19 mouse cellular contexts compared by ENCODE assay signal in the genomic region with DNA sequence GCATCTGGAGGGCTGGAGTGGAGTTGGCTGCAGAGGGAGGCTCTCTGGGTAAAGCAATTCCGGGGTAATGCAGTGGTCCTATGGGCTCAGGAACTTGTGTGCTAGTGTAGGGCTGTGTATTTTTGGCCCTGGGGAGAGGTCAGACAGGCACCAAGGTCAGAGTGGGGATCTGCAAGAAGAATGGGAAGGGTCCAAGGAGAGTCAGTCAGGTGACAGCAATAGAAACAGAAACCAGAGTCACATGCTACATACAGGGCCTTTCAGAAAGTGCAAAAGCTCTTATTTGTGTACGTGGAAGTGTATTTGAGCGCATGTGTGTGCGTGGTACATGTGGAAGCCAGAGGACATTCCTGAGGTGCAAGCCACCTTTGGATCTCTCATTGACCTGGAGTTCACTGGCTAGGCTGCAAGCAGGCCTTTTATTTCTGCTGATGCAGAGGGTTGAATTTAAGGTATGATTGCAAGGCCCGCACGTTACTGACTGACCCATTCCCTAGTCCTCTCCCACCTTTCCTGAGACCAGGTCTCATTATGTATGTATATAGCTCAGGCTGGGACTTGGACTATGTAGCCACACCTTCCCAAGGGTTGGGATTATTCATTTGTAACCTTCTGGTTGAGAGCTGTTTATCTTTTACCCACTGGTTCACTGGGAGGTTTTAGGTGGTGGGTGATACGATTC.
DNase-seq lines count a peak whose midpoint lies in the region; ATAC-seq lines count a peak whose summit lies in the region.
"Had no signal": no experiment of that assay in that cellular context is flagged by ENCODE, and none has a peak within 500 bp of the region (broad histone marks: within the 10 kb centered on the region; RNA-seq: fewer than 3 reads in every experiment).

No protein-coding gene starts in this region.

- no peaks in the 10 kb centered on the region for H3K27me3 ChIP-seq in liver, embryonic 12.5 days (replicated peaks)
- no peaks in the 10 kb centered on the region for H3K27me3 ChIP-seq in liver, embryonic 11.5 days (replicated peaks; ENCODE audit: control insufficient read depth, insufficient read depth, low read length)
- H3K27me3 ChIP-seq: forebrain, embryonic 13.5 days; limb, embryonic 15.5 days; neural tube, embryonic 12.5 days had no signal

- intact Hi-C loops in heart, postnatal 14 days (cut with DNase I): no loop called here

- ATAC-seq in liver, embryonic 12.5 days: no peak
- ATAC-seq in liver, embryonic 11.5 days (replicated peaks; ENCODE audit: low FRiP score): no peak
- ATAC-seq: forebrain, embryonic 13.5 days had no signal

- peaks cover 27% of the 10 kb centered on the region for H3K36me3 ChIP-seq in liver, embryonic 12.5 days
- peaks cover 3% of the 10 kb centered on the region for H3K36me3 ChIP-seq in liver, embryonic 11.5 days (ENCODE audit: control insufficient read depth, insufficient read depth, low read length)
- H3K36me3 ChIP-seq: hindbrain, embryonic 10.5 days; limb, embryonic 15.5 days; neural tube, embryonic 12.5 days had no signal

- H3K4me3 ChIP-seq in liver, embryonic 12.5 days: no peak overlapping the region
- no peak overlapping the region for H3K4me3 ChIP-seq in liver, embryonic 11.5 days (ENCODE audit: low read depth, low read length)
- H3K4me3 ChIP-seq: erythroblast, embryonic 14.5 days; forebrain, embryonic 13.5 days; hindbrain, embryonic 10.5 days; limb, embryonic 15.5 days; neural tube, embryonic 12.5 days had no signal

- 0 out of 2 replicates have a peak overlapping the region, but pooled peaks have one; percentile 16 for H3K27ac ChIP-seq in liver, embryonic 12.5 days
- no peak overlapping the region; the same call in 1 of the 2 replicates for H3K27ac ChIP-seq in liver, embryonic 11.5 days (ENCODE audit: low read depth, low read length)
- H3K27ac ChIP-seq: forebrain, embryonic 13.5 days; hindbrain, embryonic 10.5 days; limb, embryonic 15.5 days; neural tube, embryonic 12.5 days had no signal

- peak; percentile 68 for DNase-seq in heart, adult 11 months
- DNase-seq in heart, postnatal 14 days: no peak
- DNase-seq in liver, embryonic 11.5 days (ENCODE audit: low spot score): no peak
- peak; percentile 31 for DNase-seq in kidney, postnatal 14 days
- DNase-seq in embryo, embryonic 9.5 days (ENCODE audit: extremely low spot score): no peak
- DNase-seq in spleen, postnatal 14 days (ENCODE audit: low spot score in 2 of 2): no peak
- DNase-seq in natural killer cell, adult 2 months (ENCODE audit: low spot score in 2 of 2): no peak
- DNase-seq: cerebellum, adult 8-10 months; gastrocnemius, postnatal 14 days; lung, embryonic 14.5 days; lung, postnatal 36 days; right cerebral cortex, postnatal 4 days; thymus, postnatal 14 days had no signal

- no peaks in the 10 kb centered on the region for H3K9me3 ChIP-seq in liver, embryonic 12.5 days (replicated peaks)
- H3K9me3 ChIP-seq in liver, embryonic 11.5 days (ENCODE audit: control insufficient read depth, low read length): no peaks in the 10 kb centered on the region
- H3K9me3 ChIP-seq: forebrain, embryonic 13.5 days; hindbrain, embryonic 10.5 days; limb, embryonic 15.5 days; neural tube, embryonic 12.5 days had no signal

- H3K4me1 ChIP-seq in liver, embryonic 12.5 days: peaks cover 82% of the 10 kb centered on the region
- H3K4me1 ChIP-seq in liver, embryonic 11.5 days (replicated peaks; ENCODE audit: control insufficient read depth, insufficient read depth, low read length): peaks cover 52% of the 10 kb centered on the region
- H3K4me1 ChIP-seq: forebrain, embryonic 13.5 days; neural tube, embryonic 12.5 days had no signal

- 82% methylated on average over 7 of the region's 7 CpGs for WGBS in liver, embryonic 12.5 days (ENCODE audit: insufficient replicate concordance)
- WGBS in liver, embryonic 11.5 days: 88% methylated on average over 7 of the region's 7 CpGs

- H3K4me2 ChIP-seq in liver, embryonic 12.5 days: no peak overlapping the region
- H3K4me2 ChIP-seq in liver, embryonic 11.5 days: no peak overlapping the region
- H3K4me2 ChIP-seq: forebrain, embryonic 13.5 days; limb, embryonic 15.5 days; lung, embryonic 14.5 days; neural tube, embryonic 12.5 days had no signal

- no peak overlapping the region for H3K9ac ChIP-seq in liver, embryonic 12.5 days
- H3K9ac ChIP-seq in liver, embryonic 11.5 days (ENCODE audit: low read depth, low read length): no peak overlapping the region
- H3K9ac ChIP-seq: forebrain, embryonic 13.5 days; limb, embryonic 15.5 days; lung, embryonic 14.5 days; neural tube, embryonic 12.5 days had no signal

Comparison
In these comparisons a context has a peak if more than half of its experiments do, and no peak if none do; other contexts are left out.
1. DNase-seq: peak in heart, adult 11 months (single experiment) and kidney, postnatal 14 days (single experiment); none in heart, postnatal 14 days (0 of 2), liver, embryonic 11.5 days (single experiment), embryo, embryonic 9.5 days (single experiment), spleen, postnatal 14 days (0 of 2) and natural killer cell, adult 2 months (0 of 2).